Mouse (Mus musculus) liver, postnatal 0 days (tissue): ENCODE measurements at regions not wholly inside any gene's neighbourhood (a gene's known extent, or its start where the extent isn't known, plus 50 kb on each side); places are given as distances from the start of the nearest gene placed in this dataset.

Experiments used
- ATAC-seq: fragments of 200-750 bp; cut with Nextera tagmentation; 2 replicates; pipeline ENCODE4 v1.8.0; 2017; ENCODE audit warnings: mild to moderate bottlenecking, moderate library complexity
- DNase-seq: peaks from one replicate; pipeline ENCODE4 v3.0.0-alpha.2; 2016
- H3K27ac ChIP-seq: fragments of 300-500 bp; sonication (generic); 2 replicates; pipeline ENCODE4 v1.5.1; 2014; ENCODE audit warnings: antibody characterized with exemption, moderate library complexity, mild to moderate bottlenecking, low read depth
- H3K27me3 ChIP-seq: fragments of 300-500 bp; sonication (generic); 2 replicates; pipeline ENCODE4 v1.6.1; 2014; ENCODE audit warnings: low read length, control low read depth, mixed read lengths; ENCODE audit not compliant: insufficient read depth
- H3K36me3 ChIP-seq: fragments of 300-500 bp; sonication (generic); replicated peaks from 2 replicates; pipeline ENCODE4 v1.6.1; 2014; ENCODE audit warnings: mild to moderate bottlenecking, control low read depth, low read length, moderate library complexity, mixed read lengths; ENCODE audit not compliant: insufficient read depth
- H3K4me1 ChIP-seq: fragments of 300-500 bp; sonication (generic); 2 replicates; pipeline ENCODE4 v1.6.1; 2014; ENCODE audit warnings: antibody characterized with exemption, mild to moderate bottlenecking, control low read depth; ENCODE audit not compliant: insufficient read depth
- H3K4me2 ChIP-seq: fragments of 300-500 bp; sonication (generic); 2 replicates; pipeline ENCODE4 v1.6.1; 2014; ENCODE audit warnings: low read depth, mild to moderate bottlenecking, low read length, moderate library complexity, mixed read lengths
- H3K4me3 ChIP-seq: fragments of 300-500 bp; sonication (generic); 2 replicates; pipeline ENCODE4 v1.5.1; 2014; ENCODE audit warnings: low read depth, low read length
- H3K9ac ChIP-seq: fragments of 300-500 bp; sonication (generic); replicated peaks from 2 replicates; pipeline ENCODE4 v1.6.1; 2014; ENCODE audit warnings: mild to moderate bottlenecking, moderate library complexity
- H3K9me3 ChIP-seq: fragments of 300-500 bp; sonication (generic); 2 replicates; pipeline ENCODE4 v1.6.1; 2016; ENCODE audit warnings: mild to moderate bottlenecking, control low read depth, low read length, mixed read lengths
- CTCF ChIP-seq: sonication (generic); IDR thresholded peaks from 2 replicates; pipeline ENCODE4 v1.5.1; 2016; ENCODE audit warnings: antibody characterized with exemption, low read depth
- EP300 ChIP-seq: IDR thresholded peaks from 2 replicates; pipeline ENCODE4 v1.6.1; 2016; ENCODE audit warnings: antibody characterized with exemption, low read depth, mild to moderate bottlenecking
- WGBS: fragments of 180-500 bp; shearing (Covaris S2); extraction: QIAGEN DNeasy Blood & Tissue Kit; methylation state at CpG from one replicate; pipeline ENCODE4 v1.1.7; 2014; ENCODE audit not compliant: insufficient replicate concordance; 5-methylcytosine and 5-hydroxymethylcytosine counted together

GRCm38 (mm10) chr15:27321915-27322665 lies 144.4 kb upstream of the Ank start:
- no peaks in the 10 kb centered on the region for H3K9me3 ChIP-seq
- 78% methylated on average over 10 of the region's 10 CpGs for WGBS
- no peak overlapping the region for H3K27ac ChIP-seq
- no peaks in the 10 kb centered on the region for H3K36me3 ChIP-seq
- no peak overlapping the region for H3K4me3 ChIP-seq
- ATAC-seq = no peak
- H3K4me1 ChIP-seq = no peaks in the 10 kb centered on the region
- TF ChIP-seq CTCF (no peak), EP300 (no peak)
- H3K4me2 ChIP-seq = no peak overlapping the region
- H3K27me3 ChIP-seq = no peaks in the 10 kb centered on the region
- DNase-seq = no peak
- no peak overlapping the region for H3K9ac ChIP-seq

- Histone ChIP-seq H3K9ac (no peak overlapping the region), H3K4me2 (no peak overlapping the region), H3K27me3 (no peaks in the 10 kb centered on the region), H3K4me1 (no peaks in the 10 kb centered on the region), H3K9me3 (no peaks in the 10 kb centered on the region), H3K4me3 (no peak overlapping the region), H3K27ac (no peak overlapping the region), H3K36me3 (no peaks in the 10 kb centered on the region)
- DNase-seq (peak; percentile 61), ATAC-seq (peak; percentile 64)
- TF ChIP-seq EP300 (no peak), CTCF (peak; percentile 91)
- 26% methylated on average over 15 of the region's 15 CpGs for WGBS
Measured at GRCm38 (mm10) chr15:27325847-27326548, 140.5 kb upstream of the Ank start.

GRCm38 (mm10) chr15:27326549-27326876 lies 140.0 kb upstream of the Ank start:
- no peaks in the 10 kb centered on the region for H3K4me1 ChIP-seq

GRCm38 (mm10) chr15:27327744-27328143 lies 138.7 kb upstream of the Ank start:
- no peak overlapping the region for H3K4me3 ChIP-seq
- H3K27ac ChIP-seq = no peak overlapping the region
- H3K4me2 ChIP-seq = no peak overlapping the region
- ATAC-seq (no peak), DNase-seq (no peak)
- H3K36me3 ChIP-seq = no peaks in the 10 kb centered on the region
- no peaks in the 10 kb centered on the region for H3K9me3 ChIP-seq
- no peak overlapping the region for H3K9ac ChIP-seq
- no peaks in the 10 kb centered on the region for H3K4me1 ChIP-seq
- WGBS = 73% methylated on average over 5 of the region's 5 CpGs
- TF ChIP-seq CTCF (no peak), EP300 (no peak)
- no peaks in the 10 kb centered on the region for H3K27me3 ChIP-seq

More at GRCm38 (mm10) chr15:27326549-27326876, 140.0 kb upstream of the Ank start:
- WGBS = 66% methylated on average over 5 of the region's 5 CpGs
- TF ChIP-seq EP300 = no peak
- no peak for TF ChIP-seq CTCF
- DNase-seq (no peak), ATAC-seq (no peak)
- H3K4me2 ChIP-seq = no peak overlapping the region
- no peak overlapping the region for H3K4me3 ChIP-seq
- H3K36me3 ChIP-seq = no peaks in the 10 kb centered on the region
- no peaks in the 10 kb centered on the region for H3K9me3 ChIP-seq
- H3K9ac ChIP-seq = no peak overlapping the region
- no peak overlapping the region for H3K27ac ChIP-seq
- H3K27me3 ChIP-seq = no peaks in the 10 kb centered on the region

GRCm38 (mm10) chr15:27328441-27328840 lies 138.0 kb upstream of the Ank start:
- WGBS = 74% methylated on average over 2 of the region's 2 CpGs

GRCm38 (mm10) chr15:27340070-27340469 lies 126.4 kb upstream of the Ank start:
- 33% methylated on average over 4 of the region's 4 CpGs for WGBS
- H3K27ac ChIP-seq = no peak overlapping the region
- no peaks in the 10 kb centered on the region for H3K36me3 ChIP-seq
- no peak overlapping the region for H3K4me2 ChIP-seq
- no peaks in the 10 kb centered on the region for H3K9me3 ChIP-seq
- H3K4me3 ChIP-seq = no peak overlapping the region
- DNase-seq (no peak), ATAC-seq (no peak)
- no peaks in the 10 kb centered on the region for H3K4me1 ChIP-seq
- no peaks in the 10 kb centered on the region for H3K27me3 ChIP-seq
- TF ChIP-seq CTCF = no peak
- TF ChIP-seq EP300 = no peak
- no peak overlapping the region for H3K9ac ChIP-seq

More at GRCm38 (mm10) chr15:27328441-27328840, 138.0 kb upstream of the Ank start:
- Histone ChIP-seq H3K36me3 (no peaks in the 10 kb centered on the region), H3K9me3 (no peaks in the 10 kb centered on the region), H3K4me2 (no peak overlapping the region), H3K27me3 (no peaks in the 10 kb centered on the region), H3K4me3 (no peak overlapping the region), H3K9ac (no peak overlapping the region), H3K27ac (no peak overlapping the region), H3K4me1 (no peaks in the 10 kb centered on the region)
- ATAC-seq = no peak
- TF ChIP-seq CTCF (no peak), EP300 (no peak)
- DNase-seq = no peak
